Mouse (Mus musculus): ENCODE data around the gene Ezr. TPM values are rescaled to one million over a fixed set of nuclear protein-coding genes. Genes with fewer than 3 reads are reported as not detected.
"Not testable (repeated sequence)": the region's sequence is repeated elsewhere in the genome, so short reads cannot be mapped to it uniquely, and the experiment has no call there.

Gene Ezr
- total RNA-seq, 2 experiments from 2014 or later, result 2.2 to 2.9 TPM

DNA sequence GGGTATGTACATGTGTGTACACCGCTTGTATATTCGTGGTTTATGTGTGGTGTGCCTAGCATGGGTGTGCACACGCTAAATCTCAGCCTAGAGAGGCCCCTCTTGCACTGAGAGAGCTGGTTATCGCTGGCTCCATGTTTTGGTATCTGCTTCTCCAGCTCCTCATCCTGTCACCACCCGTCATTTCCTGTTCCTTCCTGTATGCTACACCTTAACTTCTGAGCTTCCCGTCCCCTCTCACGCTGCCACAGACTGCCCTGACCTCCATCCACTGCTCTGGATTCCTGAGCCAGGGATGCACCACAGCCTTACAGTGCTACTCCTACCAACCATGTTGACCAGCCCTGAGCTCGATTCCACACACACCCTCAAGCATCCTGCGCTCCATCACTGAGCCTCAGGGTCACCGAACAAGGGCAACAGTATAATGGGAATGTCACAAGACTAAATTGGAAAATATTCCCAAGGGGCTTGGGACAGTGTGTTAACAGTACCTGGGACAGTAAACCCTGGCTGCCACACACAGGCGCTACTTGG lies 39.5 kb downstream of the Ezr start:
- DNase-seq, result no peak

DNA sequence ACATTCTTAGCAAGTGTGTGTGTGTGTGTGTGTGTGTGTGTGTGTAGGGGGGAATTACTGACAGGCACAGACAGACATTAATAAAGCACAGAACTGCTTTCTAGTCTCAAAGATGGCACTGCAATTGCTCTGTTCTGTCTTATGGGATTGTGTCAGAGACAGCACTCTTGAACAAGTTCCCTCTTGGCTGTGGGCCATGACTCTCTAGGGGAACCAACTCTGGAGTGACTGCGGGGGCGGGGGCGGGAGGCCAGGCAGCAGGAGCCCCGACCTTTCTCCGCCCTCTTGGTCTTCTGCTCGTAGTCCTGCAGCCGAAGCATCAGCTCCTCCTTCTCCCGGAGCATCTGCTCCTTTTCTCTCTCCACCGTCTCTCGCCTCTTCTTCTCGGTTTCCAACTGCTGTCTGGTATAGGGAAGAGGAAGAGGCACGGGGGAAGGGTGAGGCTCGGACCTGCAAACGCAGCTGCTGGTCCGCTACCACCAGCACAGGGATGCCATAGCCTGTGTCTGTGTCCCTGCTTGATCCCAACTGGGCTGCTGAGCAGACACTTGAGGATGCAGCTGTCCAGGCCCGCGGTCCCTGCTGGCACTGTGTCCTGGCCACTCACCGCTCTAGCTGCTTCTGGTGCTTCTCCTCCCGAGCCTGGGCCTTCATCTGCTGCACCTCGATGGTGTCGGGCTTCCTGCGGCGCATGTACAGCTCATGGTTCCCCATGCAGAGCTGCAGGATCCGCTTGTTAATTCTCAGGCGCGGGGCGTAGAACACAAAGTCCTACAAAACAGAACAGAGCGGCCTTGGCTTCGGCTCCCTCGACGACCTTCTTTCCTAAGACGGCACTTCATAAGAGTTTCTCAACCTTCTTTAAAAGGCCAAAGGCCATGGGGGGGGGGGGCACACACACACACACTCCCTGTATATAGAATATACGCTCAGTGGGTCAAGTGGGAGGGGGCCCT lies 40.2 kb downstream of the Ezr start:
- DNase-seq, result peak; percentile 41

DNA sequence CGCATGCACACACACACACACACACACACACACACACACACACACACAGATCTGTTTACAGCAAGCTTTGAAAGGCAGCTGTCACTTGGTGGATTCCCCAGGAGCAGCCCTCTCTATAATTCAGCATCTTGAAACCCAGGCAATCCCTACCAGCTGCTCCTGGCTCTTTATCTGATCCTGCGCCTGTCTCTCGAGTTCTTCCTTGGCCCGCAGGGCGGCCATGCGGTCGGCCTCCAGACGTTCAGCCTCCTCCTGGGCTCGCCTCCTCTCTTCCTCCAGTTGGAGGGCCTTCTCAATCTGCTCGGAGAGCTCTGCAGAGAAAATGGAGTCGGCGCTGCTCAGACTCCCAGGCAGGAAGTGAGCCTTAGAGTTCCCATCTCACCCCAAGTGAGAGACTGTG lies 41.3 kb downstream of the Ezr start:
- peak; percentile 5 for DNase-seq

DNA sequence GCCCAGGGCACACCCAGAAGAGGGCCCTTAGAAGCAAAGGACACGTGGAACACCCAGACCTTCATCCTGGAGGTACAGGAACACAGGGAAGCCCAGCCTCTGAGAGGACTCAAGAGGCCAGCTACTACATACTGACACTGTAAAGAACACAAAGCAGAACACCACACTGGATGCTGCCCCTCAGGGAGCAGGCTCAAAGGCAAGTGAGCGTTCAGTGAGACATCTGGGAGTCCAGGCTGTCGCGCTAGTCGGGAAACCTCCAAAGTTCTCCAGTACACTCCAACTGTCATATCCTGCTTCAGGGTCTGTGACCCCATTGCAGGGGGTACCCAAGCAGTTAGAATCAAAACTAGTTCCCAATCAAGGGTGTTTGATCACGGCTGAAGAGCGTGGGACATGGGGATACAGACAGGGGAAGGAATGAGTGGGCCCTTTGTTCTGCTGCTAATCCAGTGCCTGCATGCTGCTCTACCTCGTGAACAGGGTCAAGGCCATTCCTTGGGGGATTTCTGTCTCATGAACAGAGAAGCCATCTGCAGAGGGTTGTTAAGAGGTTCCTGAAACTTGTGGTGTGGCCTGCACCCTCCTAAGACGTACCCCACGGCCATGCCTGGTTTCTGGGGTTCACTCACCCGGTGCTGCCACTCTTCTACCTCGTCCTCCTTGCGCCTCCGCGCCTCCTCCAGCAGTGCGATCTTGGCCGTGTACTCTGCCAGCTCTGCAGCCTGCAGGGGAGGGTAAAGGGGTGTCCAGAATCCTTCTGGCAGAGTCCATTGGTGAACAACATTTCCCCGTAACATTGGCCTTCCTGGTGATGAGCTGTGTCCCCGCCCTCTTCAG lies 42.0 kb downstream of the Ezr start:
- peak; percentile 3 for DNase-seq

DNA sequence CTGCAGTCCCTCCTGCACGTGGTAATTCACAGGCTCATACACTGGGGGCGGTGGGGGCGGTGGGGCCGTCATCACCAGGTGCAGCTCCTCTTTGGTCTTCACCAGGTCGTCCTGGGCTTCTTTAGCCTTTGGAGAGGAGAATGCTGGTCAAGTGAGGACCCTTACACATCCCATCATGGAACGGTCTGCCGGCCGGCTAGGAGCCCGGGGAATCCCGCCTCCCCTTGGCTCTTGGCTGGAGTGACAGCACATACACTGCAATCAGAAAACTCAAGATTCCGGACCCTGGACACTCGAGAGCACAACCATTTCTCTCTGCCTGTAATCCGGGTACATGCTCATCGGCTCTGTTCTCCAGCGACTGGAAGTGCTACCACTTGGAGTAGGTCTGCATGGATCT lies 42.8 kb downstream of the Ezr start:
- no peak for DNase-seq

DNA sequence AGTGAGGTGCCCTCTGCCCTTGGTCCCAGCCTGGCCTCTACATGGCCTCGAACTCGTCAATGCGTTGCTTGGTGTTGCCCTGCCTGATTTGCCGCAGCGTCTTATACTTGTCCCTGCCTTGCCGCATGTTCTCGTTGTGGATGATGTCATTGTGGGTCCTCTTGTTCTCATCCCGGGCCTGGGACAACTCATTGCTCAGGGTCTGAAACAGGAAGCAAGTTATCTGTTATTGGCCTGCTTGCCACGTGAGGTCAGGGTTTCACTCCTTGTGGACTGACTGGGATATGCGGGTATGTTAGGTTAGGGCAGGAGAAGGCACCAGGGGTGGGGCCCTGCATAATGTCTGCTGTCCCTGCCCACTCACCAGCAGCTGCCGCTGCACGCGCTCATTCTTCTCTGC lies 43.3 kb downstream of the Ezr start:
- no peak for DNase-seq

DNA sequence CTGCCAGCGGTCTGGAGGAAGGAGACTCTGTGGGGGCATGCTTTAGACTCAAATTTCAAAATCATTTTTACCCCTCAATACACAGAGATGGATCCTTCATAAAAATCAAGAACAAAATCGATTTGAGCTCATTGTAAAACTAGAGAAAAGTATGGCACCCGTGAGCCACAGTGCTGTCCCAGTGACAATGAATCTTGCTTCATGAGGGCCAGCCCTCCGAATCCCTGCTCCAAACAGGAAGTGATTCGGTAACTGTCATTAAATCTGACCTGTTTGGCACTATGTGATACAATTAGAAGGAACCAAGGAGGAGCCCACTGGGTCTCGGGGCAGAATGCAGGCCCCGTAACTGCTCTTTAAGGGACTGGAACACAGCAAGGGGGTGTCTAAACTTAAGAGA lies 43.7 kb downstream of the Ezr start:
- DNase-seq, result no peak

DNA sequence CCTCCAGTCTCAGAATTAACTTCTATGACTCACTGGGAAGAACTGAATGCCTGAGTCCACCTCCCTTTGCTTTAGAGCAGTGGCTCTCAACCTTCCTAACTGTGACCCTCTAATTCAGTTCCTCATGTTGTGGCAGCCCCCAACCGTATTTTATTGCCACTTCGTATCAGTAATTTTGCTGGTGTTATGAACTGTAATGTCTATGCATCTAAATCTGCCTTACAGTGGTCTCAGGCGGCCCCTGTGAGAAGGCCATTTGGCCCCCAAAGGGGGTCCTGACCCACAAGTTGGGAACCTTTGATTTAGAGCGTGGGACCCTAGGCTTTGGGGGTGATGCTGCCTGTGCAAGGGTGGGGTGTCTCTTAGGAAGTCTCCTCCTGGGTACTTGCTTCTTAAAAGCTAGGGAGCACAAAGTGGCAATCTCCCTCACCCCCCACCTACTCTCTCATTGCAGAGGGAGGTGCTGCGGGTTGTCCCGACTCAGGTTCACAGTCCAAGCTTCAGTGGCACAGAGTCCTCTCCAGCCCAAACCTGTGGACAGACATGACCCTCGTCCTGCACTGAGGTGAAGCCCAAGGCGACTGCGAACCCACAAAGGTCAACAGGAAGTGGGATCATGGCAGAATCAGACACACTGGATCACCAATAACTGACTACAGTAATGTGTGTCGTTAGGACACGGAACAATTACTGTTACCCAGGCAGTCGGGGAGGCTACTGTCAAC lies 45.1 kb downstream of the Ezr start:
- no peak for DNase-seq

DNA sequence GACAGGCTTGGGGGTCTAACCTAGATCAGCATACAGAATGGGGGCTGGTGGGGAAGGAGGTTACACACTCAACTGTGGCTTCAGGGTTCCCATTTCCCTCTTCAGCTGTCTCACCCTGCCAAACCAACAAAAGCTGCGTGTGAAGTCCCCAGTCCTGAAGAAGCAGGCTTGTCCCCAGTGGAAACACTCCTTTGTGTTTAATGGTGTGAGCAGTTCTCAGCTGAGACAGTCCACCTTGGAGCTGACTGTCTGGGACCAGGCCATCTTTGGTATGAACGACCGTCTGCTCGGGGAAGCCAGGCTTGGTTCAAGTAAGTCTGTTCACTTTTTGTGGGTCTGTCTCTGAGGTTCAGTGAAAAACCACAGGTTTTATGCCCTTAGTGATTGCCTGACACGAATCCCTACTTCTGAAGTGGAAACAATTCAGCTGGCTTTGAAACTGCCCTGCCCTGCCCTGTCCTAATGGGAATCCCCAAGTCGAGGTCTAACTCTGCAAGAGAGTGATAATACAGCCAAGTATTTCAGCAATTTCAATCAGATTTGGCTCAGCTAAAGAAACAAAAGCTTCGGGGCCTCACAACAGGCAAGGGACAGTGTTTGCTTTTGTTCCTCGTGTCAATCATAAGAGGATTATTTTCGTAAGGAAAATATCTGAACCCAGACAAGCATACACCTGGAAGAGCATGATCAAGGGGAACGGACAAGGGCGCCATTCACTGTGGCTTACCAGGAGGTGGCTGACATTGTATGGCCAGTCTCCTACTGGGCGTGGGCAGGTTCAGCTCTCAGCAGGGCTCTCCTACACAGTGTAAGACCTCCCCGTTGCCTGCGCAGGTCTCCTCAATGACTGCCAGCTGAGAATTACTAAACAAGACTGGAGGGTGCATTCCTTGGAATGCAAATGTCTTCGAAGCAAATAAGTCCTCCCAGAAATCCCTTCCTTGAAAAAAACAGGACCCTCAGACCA lies 46.0 kb downstream of the Ezr start:
- no peak for DNase-seq

DNA sequence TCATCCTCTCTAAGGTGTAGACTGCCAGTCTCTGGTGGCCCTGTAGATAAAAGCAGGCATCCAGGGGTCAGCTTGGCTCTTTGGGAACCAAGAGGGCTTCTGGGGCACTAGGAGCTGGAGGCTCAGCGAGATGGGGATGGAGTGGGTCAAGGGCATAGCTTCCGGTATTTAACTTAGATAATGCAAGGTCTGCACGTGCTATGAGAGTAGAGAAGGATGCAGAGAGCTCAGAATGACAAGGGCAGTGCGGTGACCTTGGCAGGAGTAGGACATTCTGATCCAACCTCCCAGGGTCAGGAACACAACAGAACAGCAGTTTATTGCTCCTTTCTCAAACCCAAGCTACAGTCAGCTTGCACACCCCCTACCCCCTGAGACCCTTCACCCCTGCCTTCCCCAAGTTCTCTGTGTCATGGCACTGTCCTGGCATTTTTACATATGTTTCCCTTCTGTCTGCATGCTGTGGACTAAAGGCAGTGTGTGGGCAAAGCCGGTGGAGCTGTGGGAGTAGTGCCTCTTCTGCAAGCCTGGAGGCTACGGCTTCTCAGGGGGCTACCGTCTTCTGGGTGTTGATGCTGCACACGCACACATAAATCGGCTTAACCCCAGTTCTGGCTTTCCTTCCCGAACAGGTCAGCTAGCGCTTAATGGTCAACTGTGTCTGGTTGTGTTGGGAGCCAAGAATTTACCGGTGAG lies 47.7 kb downstream of the Ezr start:
- no peak for DNase-seq

DNA sequence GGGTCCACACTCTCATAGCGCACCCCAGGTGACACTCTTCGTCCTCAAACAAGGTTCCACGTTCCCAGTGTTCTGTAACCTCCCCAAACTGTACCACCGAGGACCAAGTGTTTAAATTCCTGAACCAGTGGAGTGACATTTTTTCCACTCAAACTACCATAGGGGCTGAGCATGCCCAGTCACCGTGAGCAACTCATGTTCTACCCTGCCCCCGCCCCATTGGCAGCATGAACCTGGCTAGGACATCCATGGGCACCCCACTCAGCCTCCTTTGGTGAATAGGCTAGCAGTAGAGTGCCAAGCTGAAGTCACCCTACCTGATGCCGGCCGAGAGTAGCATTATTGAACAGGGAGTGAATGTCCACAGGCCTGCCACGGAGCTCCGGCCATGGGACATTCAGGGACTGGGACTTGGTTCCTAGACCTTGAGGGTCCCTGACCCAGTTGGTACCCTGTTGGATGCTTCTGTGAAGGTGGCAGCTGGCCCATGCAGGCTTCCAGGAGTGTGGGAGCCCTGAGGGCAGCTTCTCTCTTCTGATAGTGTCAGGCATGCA lies 49.2 kb downstream of the Ezr start:
- no peak for DNase-seq

DNA sequence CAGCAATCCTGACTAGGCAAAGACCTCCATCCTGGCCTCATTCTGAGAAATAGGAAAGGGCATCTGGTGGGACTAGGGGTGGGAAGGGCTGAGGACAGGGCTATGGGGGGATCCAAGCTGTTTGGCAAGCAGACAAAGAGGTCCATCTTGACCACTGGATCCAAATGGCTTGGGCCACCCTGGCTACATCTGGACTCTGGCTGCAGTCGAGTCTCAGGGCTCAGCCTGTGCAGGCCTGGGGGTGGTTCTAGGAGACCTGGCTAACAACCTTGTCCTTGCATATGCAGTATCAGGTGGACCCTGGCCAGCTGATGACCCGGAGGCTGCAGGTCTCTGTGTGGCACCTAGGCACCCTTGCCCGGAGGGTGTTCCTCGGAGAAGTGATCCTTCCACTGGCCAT lies 49.9 kb downstream of the Ezr start:
- no peak for DNase-seq

DNA sequence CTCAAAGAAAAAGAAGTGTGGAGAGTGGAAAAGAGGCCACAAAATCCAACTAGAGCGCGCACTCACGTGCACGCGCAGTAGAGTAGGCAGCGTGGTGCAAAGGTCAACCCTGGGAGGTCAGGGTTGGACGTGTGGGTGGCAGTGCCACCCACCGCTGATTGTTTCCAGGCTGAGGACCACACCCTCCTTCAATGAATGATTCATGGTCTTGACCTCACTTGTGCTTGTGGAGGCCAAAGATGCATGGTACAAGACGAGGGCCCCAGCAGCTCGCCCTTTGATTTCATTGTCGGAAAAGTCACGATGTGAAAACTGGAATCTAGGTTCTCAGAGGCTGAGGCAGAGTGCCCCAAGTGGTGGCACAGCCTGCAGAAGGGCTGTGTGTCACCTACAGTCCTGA lies 51.0 kb downstream of the Ezr start:
- no peak for DNase-seq

DNA sequence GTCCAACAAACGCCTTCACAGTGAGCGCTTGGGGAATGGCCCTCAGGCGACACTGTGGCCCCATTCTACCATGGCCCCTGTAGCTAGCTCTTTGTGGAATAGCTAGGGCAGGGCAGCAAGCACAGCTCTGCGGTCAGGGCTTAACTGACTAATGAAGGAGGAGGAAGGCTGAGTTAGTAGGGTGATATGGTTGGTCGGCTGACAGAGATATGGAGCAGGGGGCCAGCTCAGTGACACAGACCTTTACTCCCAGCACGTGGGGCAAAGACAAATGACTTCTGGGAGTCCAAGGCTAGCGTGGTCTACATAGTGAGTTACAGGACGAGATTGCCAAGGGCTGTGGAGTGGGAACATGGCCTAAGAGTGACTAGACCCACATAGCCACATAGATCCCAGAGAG lies 51.5 kb downstream of the Ezr start:
- DNase-seq, result no peak

DNA sequence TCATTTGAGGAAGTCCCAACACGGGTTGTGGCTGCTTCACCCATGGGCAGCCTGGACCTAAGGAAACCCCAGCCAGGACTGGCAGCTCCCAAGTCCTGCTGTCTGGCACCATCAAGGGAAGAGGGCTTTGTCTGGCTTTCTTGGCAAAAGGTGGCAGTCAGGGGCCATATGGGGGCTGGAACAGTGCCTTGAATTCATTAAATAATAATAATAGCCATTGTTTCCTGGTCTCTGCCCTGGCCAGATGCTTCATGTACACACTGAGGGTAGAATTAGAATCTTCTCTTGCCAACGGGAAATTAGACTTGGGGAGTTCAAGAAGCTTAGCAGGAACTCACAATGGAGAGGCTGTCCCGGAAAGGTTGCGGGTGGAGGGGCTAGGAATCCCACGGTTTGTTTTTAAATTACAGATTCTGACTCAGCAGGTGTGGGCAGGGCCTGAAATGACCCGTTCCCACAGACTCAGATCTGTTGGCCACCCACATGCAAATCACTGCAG lies 53.3 kb downstream of the Ezr start:
- no peak for DNase-seq

DNA sequence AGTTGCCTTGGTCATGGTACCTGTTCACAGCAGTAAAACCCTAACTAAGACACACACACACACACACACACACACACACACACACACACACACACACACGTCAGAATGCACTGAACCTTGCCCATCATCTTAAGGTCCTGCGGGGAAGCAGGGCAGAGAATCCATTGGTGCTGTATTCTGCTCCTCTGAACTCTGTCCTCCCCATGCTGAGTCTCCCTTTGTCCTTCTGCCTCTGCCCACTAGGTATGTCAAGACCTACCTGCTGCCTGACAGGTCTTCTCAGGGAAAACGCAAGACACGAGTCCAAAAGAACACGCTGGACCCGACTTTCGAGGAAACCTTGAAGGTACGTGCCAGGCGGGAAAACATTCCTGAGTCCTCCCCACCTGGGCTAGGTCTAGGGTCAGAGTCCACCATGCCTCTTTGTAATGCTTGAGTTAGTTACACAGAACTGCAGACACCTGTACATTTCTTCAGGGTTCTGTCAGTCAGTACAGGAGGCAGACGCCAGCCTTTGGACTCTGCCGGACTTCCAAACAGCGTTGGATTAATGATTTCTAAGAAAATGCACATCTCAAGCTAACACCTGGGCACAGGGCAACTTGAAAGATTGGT lies 54.5 kb downstream of the Ezr start:
- DNase-seq, result no peak

DNA sequence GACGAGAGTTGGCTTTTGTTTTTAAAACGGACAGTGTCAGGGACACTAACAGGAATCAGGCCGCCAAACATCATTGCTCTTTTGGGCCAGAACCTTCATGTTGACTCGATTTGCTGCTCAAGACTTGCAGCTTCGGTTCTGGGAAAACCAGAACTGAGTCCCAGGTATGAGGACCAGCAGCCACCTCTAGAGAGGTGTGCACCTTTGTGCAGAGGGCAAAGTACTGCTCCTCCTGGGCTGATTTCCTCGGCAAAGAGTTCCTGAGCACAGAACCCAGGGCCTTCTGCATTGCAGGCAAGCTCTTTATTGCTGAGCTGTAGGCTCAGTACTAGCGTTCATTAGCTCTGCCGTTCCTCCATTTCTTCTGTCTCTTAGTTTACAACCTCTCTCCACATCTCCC lies 68.6 kb downstream of the Ezr start:
- not testable (repeated sequence) for DNase-seq

DNA sequence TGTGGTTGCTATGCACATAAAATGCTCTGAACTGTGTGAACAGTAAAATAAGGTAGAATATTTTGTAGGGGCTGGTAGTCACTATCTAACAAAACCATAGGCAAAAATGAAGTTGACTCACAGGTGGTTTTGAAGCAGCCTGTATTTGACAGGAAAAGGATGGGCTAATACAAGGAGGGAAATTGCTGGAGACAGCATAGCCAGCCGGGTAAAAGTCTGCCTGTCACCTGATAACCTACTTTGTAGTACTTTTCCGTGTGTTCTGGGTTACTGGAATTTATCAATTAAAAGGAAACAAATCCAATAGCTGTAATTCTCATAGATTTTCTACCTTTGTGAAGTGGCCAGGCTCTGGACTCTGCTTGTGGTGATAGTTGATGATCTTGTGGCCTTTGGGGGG lies 69.1 kb downstream of the Ezr start:
- not testable (repeated sequence) for DNase-seq

DNA sequence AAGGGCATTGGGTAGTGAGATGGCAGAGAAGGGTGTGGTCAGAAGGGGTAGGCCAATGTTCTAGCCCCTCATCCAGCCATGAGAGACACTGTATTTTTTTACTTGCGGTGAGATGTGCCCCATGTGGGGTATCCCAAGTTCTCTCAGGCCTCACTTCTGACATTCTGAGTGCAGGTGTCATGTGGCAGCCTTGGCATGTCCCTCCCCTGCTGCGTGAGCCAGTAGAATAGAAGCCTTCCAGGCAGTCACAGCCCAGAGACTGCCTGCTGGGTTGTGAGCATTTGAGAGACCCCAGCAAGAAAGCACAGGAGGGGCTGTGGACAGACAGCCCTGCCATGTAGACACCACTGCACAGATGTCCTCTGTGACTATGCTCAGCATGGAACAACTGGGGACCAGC lies 74.4 kb downstream of the Ezr start:
- not testable (repeated sequence) for DNase-seq

Measured in gastrocnemius, postnatal 25 days (tissue).